Mouse (Mus musculus) midbrain, embryonic 12.5 days (tissue): ENCODE data around the gene Higd1a. TPM values are rescaled to one million over a fixed set of nuclear protein-coding genes. Genes with fewer than 3 reads are reported as not detected.

ENCODE experiments used
- ATAC-seq: fragments of 200-750 bp; cut with Nextera tagmentation; 2 replicates; pipeline ENCODE4 v1.8.0; 2017; ENCODE audit warnings: low read depth, moderate TSS enrichment, moderate library complexity; ENCODE audit not compliant: low FRiP score
- H3K27ac ChIP-seq: fragments of 300-500 bp; sonication (generic); replicated peaks from 2 replicates; pipeline ENCODE4 v1.5.1; 2016; ENCODE audit warnings: mild to moderate bottlenecking
- H3K27me3 ChIP-seq: fragments of 300-500 bp; sonication (generic); 2 replicates; pipeline ENCODE4 v1.6.1; 2016; ENCODE audit warnings: mild to moderate bottlenecking
- H3K36me3 ChIP-seq: fragments of 300-500 bp; sonication (generic); 2 replicates; pipeline ENCODE4 v1.6.1; 2016
- H3K4me1 ChIP-seq: fragments of 300-500 bp; sonication (generic); 2 replicates; pipeline ENCODE4 v1.6.1; 2016
- H3K4me2 ChIP-seq: fragments of 300-500 bp; sonication (generic); replicated peaks from 2 replicates; pipeline ENCODE4 v1.6.1; 2016; ENCODE audit warnings: mild to moderate bottlenecking, moderate library complexity
- H3K4me3 ChIP-seq: fragments of 300-500 bp; sonication (generic); 2 replicates; pipeline ENCODE4 v1.5.1; 2016; ENCODE audit warnings: mild to moderate bottlenecking
- H3K9ac ChIP-seq: fragments of 300-500 bp; sonication (generic); replicated peaks from 2 replicates; pipeline ENCODE4 v1.6.1; 2016; ENCODE audit warnings: mild to moderate bottlenecking, moderate library complexity
- H3K9me3 ChIP-seq: fragments of 300-500 bp; sonication (generic); 2 replicates; pipeline ENCODE4 v1.6.1; 2016; ENCODE audit warnings: mild to moderate bottlenecking
- WGBS: fragments of 180-500 bp; shearing (Covaris S2); methylation state at CpG from one replicate; pipeline ENCODE4 v1.1.7; 2016; 5-methylcytosine and 5-hydroxymethylcytosine counted together
- polyA plus RNA-seq: library from polyadenylated mRNA; unstranded; fragments of >200 nt; fragmentation: Nextera tagmentation; extraction: Ambion mirVana; gene quantifications from 2 replicates; pipeline ENCODE4 v1.2.1, GENCODE M21; 2016

Gene Higd1a
- polyA plus RNA-seq = 142 TPM in 2 replicates

GRCm38 (mm10) chr9:121858153-121858488, at the start of gene Higd1a:
Gene Higd1a (minus strand): TSS chr9:121858362.
- no peak for ATAC-seq
- Histone ChIP-seq H3K9me3 (no peaks in the 10 kb centered on the region), H3K27me3 (no peaks in the 10 kb centered on the region), H3K4me1 (peaks cover 9% of the 10 kb centered on the region), H3K36me3 (no peaks in the 10 kb centered on the region), H3K4me2 (peak within 1 kb of the TSS; percentile 71), H3K4me3 (peak within 1 kb of the TSS; percentile 84), H3K27ac (peak within 1 kb of the TSS; percentile 96), H3K9ac (peak within 1 kb of the TSS; percentile 82)
- 15% methylated on average over 6 of the region's 6 CpGs for WGBS

GRCm38 (mm10) chr9:121907356-121908070, 49.4 kb upstream of the Higd1a start:
- Histone ChIP-seq H3K27me3 (0 out of 2 replicates have a peak, but pooled peaks cover 6% of the 10 kb centered on the region), H3K4me2 (no peak overlapping the region), H3K27ac (no peak overlapping the region), H3K9me3 (no peaks in the 10 kb centered on the region), H3K9ac (no peak overlapping the region), H3K36me3 (no peaks in the 10 kb centered on the region), H3K4me3 (no peak overlapping the region), H3K4me1 (no peaks in the 10 kb centered on the region)
- ATAC-seq = no peak
- 76% methylated on average over 10 of the region's 10 CpGs for WGBS

GRCm38 (mm10) chr9:121906456-121906855, 48.3 kb upstream of the Higd1a start:
- Histone ChIP-seq H3K9me3 (no peaks in the 10 kb centered on the region), H3K4me3 (no peak overlapping the region), H3K4me1 (no peaks in the 10 kb centered on the region), H3K27me3 (no peaks in the 10 kb centered on the region), H3K27ac (no peak overlapping the region), H3K9ac (no peak overlapping the region), H3K36me3 (no peaks in the 10 kb centered on the region), H3K4me2 (no peak overlapping the region)
- 84% methylated on average over 5 of the region's 5 CpGs for WGBS
- no peak for ATAC-seq

- WGBS = 89% methylated on average over 4 of the region's 4 CpGs
- H3K27ac ChIP-seq = no peak overlapping the region
- ATAC-seq = no peak
- H3K4me2 ChIP-seq = no peak overlapping the region
- no peaks in the 10 kb centered on the region for H3K9me3 ChIP-seq
- H3K27me3 ChIP-seq = no peaks in the 10 kb centered on the region
- H3K36me3 ChIP-seq = no peaks in the 10 kb centered on the region
- no peaks in the 10 kb centered on the region for H3K4me1 ChIP-seq
- no peak overlapping the region for H3K4me3 ChIP-seq
- H3K9ac ChIP-seq = no peak overlapping the region
These were observed 47.5 kb upstream of the Higd1a start for GRCm38 (mm10) chr9:121905556-121906185.

- no peak overlapping the region for H3K9ac ChIP-seq
- WGBS = 92% methylated on average over 7 of the region's 7 CpGs
- no peaks in the 10 kb centered on the region for H3K9me3 ChIP-seq
- H3K27ac ChIP-seq = no peak overlapping the region
- no peak overlapping the region for H3K4me3 ChIP-seq
- no peaks in the 10 kb centered on the region for H3K36me3 ChIP-seq
- no peak overlapping the region for H3K4me2 ChIP-seq
- no peaks in the 10 kb centered on the region for H3K4me1 ChIP-seq
- H3K27me3 ChIP-seq = no peaks in the 10 kb centered on the region
- no peak for ATAC-seq
These were observed 46.8 kb upstream of the Higd1a start for GRCm38 (mm10) chr9:121904946-121905345.

GRCm38 (mm10) chr9:121904319-121904718, 46.2 kb upstream of the Higd1a start:
- 84% methylated on average over 4 of the region's 4 CpGs for WGBS
- no peak overlapping the region for H3K9ac ChIP-seq

GRCm38 (mm10) chr9:121903476-121904305, 45.5 kb upstream of the Higd1a start:
- no peaks in the 10 kb centered on the region for H3K9me3 ChIP-seq
- no peak overlapping the region for H3K27ac ChIP-seq
- H3K36me3 ChIP-seq = no peaks in the 10 kb centered on the region
- no peaks in the 10 kb centered on the region for H3K27me3 ChIP-seq
- ATAC-seq = no peak
- H3K4me1 ChIP-seq = no peaks in the 10 kb centered on the region
- H3K9ac ChIP-seq = no peak overlapping the region
- 84% methylated on average over 8 of the region's 8 CpGs for WGBS
- no peak overlapping the region for H3K4me3 ChIP-seq
- no peak overlapping the region for H3K4me2 ChIP-seq

More at GRCm38 (mm10) chr9:121904319-121904718, 46.2 kb upstream of the Higd1a start:
- H3K4me1 ChIP-seq = no peaks in the 10 kb centered on the region
- no peaks in the 10 kb centered on the region for H3K36me3 ChIP-seq
- H3K27me3 ChIP-seq = no peaks in the 10 kb centered on the region
- no peak overlapping the region for H3K27ac ChIP-seq
- no peak overlapping the region for H3K4me3 ChIP-seq
- H3K4me2 ChIP-seq = no peak overlapping the region
- no peak for ATAC-seq
- no peaks in the 10 kb centered on the region for H3K9me3 ChIP-seq

GRCm38 (mm10) chr9:121901710-121902700, 43.8 kb upstream of the Higd1a start:
- no peak overlapping the region for H3K4me3 ChIP-seq
- H3K9ac ChIP-seq = no peak overlapping the region
- H3K27ac ChIP-seq = no peak overlapping the region
- no peak for ATAC-seq
- no peaks in the 10 kb centered on the region for H3K9me3 ChIP-seq
- no peaks in the 10 kb centered on the region for H3K4me1 ChIP-seq
- H3K27me3 ChIP-seq = no peaks in the 10 kb centered on the region
- 75% methylated on average over 5 of the region's 5 CpGs for WGBS
- H3K36me3 ChIP-seq = no peaks in the 10 kb centered on the region
- no peak overlapping the region for H3K4me2 ChIP-seq

GRCm38 (mm10) chr9:121900282-121900855, 42.2 kb upstream of the Higd1a start:
- H3K27ac ChIP-seq = no peak overlapping the region
- H3K9ac ChIP-seq = no peak overlapping the region
- no peaks in the 10 kb centered on the region for H3K9me3 ChIP-seq
- H3K4me2 ChIP-seq = no peak overlapping the region
- H3K36me3 ChIP-seq = no peaks in the 10 kb centered on the region
- no peak for ATAC-seq
- no peaks in the 10 kb centered on the region for H3K4me1 ChIP-seq
- H3K27me3 ChIP-seq = no peaks in the 10 kb centered on the region
- 84% methylated on average over 5 of the region's 5 CpGs for WGBS
- no peak overlapping the region for H3K4me3 ChIP-seq

- H3K36me3 ChIP-seq = no peaks in the 10 kb centered on the region
- H3K4me3 ChIP-seq = no peak overlapping the region
- no peaks in the 10 kb centered on the region; the same call in 1 of the 2 replicates for H3K4me1 ChIP-seq
- no peak for ATAC-seq
- no peak overlapping the region for H3K4me2 ChIP-seq
- no peak overlapping the region for H3K27ac ChIP-seq
- H3K27me3 ChIP-seq = no peaks in the 10 kb centered on the region
- no peak overlapping the region for H3K9ac ChIP-seq
- H3K9me3 ChIP-seq = no peaks in the 10 kb centered on the region
- 79% methylated on average over 6 of the region's 6 CpGs for WGBS
These were observed 41.1 kb upstream of the Higd1a start for GRCm38 (mm10) chr9:121899306-121899705.

- H3K36me3 ChIP-seq = no peaks in the 10 kb centered on the region
- H3K27me3 ChIP-seq = no peaks in the 10 kb centered on the region
- no peaks in the 10 kb centered on the region for H3K9me3 ChIP-seq
- WGBS = 81% methylated on average over 9 of the region's 9 CpGs
- H3K9ac ChIP-seq = no peak within 1 kb of the TSS
- H3K4me1 ChIP-seq = no peaks in the 10 kb centered on the region; the same call in 1 of the 2 replicates
- H3K4me2 ChIP-seq = no peak within 1 kb of the TSS
- no peak within 1 kb of the TSS for H3K27ac ChIP-seq
- no peak within 1 kb of the TSS for H3K4me3 ChIP-seq
- no peak for ATAC-seq
These were observed 40.1 kb upstream of the Higd1a start, which contains the start of gene Ackr2 for GRCm38 (mm10) chr9:121898245-121898644. Gene Ackr2 (plus strand): TSS chr9:121898355.
